Mouse (Mus musculus) frontal cortex, postnatal 10 days (tissue): ENCODE measurements at regions not wholly inside any gene's neighbourhood (a gene's known extent, or its start where the extent isn't known, plus 50 kb on each side); places are given as distances from the start of the nearest gene placed in this dataset.

Experiments
- DNase-seq, 2 experiments: peaks; one replicate each; pipeline ENCODE4 v3.0.0; 2022; ENCODE audit warnings: low spot score in 2 of 2, mixed read lengths in 1 of 2

DNA sequence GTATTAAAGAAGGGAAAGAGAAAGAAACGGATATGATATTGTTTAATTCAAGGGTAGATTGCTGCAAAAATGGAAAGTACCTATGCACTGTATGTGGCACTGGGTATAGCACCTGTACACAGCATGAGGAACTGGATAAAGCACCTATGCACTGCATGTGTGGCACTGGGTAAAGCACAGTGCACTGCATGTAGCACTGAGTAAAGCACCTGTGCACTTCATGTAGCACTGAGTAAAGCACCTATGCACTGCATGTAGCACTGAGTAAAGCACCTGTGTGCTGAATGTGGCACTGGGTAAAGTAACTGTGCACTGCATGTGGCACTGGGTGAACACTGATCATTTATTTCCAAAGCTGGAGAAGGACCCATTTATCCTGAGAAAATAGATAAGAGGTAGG, 280.2 kb upstream of the Fam49a start:
- DNase-seq = no peak

GRCm38 (mm10) chr12:11993513-11993912, 268.4 kb upstream of the Fam49a start:
- DNase-seq = no peak

DNA sequence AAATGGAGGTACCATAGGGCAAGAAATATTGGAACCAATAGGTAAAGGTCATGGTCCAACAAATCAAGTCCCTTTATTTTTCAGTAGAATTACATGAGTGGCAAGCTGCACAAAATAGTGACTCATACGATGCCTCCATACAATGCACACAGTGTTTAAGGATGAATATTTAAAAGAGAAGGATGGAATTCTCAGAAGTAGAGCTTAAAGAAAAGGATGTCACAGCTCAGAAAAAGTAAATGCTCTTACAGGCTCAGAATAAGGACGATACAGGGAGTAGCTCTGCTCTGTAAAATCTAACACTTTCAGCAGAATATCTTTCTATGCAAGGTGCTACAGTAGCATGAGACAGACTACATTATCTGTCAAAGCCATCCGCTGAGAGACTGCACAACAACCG, 262.7 kb upstream of the Fam49a start:
- DNase-seq = no peak

DNA sequence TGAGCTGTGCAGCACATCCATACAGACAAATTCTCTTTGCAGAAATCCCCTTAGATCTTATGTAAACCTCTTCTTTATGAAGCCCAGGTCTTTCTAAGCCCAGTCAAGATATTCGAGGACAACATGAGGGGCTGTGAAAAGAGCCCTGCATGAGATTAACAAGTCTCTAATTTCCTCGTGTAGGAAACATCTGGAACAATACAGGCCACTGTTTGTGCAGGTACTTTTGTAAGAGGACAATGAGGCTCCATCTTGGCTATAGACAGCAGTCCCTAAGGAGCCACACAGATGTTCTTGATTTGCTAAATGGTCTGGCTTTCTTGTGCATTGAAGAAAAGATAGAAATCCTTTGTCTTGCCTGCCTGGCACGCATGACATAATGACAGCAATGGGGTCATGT, 259.5 kb upstream of the Fam49a start:
- no peak for DNase-seq

GRCm38 (mm10) chr12:12010592-12010991, 251.3 kb upstream of the Fam49a start:
- no peak for DNase-seq

DNA sequence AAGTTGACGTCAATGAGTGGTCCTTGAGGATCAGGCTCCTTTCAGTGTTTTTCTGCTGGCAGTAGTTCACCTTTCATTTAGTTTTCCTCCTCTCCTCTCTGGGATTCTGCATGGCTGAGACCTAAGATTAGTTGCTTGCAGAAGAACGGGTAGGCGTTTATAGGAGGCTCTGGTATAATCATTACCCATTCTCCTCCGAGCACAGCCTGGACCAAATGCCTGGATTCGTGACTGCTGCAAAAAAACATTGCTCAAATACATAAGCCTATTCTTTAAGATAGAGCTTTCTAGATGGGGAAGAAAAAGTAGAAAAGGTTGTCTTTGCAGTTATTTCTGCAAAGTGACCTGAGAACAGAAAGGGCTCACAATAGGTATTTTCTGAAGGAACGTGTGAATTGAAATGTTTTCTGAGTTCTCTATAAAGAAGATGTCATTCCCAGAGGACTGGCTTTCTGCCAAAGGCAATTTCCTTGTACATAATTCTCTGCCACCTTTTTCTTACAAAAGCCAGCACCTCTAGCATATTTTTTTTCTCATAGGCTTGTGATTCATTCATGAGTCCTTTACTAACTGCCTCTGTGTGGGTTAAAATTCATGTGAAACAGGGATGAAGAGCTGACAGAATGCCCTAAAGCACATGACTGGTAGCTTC, 238.0 kb upstream of the Fam49a start:
- DNase-seq = no peak

GRCm38 (mm10) chr12:12030039-12030550, 231.8 kb upstream of the Fam49a start:
- no peak for DNase-seq

DNA sequence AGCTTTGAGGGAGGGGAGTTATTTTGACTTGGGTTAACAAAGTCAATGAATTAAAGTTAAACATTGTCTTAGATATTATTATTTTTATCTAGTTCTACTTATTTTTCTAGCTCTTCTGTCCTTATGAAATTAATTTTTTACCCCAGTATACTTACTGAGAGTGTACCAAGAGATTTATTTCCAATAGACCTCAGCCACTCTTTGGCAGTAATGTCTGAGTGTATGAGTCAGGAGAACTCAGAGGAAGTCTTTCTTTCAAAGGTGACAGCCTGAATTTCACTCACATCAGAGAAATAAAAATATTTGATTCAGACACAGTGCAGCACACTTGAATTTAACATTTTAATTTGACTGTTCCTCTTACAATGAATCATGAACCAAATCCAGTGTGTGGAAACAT, 227.4 kb upstream of the Fam49a start:
- no peak for DNase-seq

DNA sequence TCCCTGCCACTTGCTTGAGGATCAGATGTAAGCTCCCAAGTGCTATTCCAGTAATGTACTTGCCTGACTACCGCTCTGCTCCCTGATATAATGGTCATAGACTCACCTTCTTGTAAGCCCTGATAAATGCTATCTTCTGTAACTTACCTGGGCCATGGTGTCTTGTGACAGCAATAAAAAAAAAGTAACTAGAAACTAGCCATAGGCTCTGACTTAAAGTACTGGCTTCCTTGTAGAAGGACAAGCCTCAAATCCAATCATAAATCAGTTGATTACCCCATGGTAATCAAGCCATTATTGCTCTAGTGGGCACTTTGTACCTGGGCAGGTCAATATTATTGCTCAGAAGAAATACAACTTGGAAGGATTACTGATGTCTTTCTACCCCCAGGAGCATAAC, 222.7 kb upstream of the Fam49a start:
- DNase-seq = no peak

DNA sequence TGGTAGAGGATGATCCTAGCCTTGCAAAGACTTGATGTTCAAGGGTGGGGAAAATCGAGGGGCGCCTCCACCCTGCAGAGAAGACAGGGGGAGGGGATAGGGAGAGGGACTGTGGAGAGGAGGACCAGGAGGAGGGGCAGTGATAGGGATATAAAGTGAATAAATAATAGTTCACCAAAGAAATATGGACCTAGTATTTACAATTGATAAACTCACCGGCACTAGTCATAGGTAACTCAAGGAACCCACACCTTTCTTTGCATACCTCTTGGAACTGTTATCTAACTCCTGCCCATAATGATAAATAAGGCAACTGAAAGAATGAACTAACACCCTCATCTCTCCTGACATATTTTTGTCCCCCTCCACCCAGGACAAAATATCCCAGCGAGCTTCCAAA, 199.7 kb upstream of the Fam49a start:
- no peak for DNase-seq

- DNase-seq = peak in 1 of 2 experiments; percentile 10
Measured at GRCm38 (mm10) chr12:12063910-12064309, 198.0 kb upstream of the Fam49a start.

DNA sequence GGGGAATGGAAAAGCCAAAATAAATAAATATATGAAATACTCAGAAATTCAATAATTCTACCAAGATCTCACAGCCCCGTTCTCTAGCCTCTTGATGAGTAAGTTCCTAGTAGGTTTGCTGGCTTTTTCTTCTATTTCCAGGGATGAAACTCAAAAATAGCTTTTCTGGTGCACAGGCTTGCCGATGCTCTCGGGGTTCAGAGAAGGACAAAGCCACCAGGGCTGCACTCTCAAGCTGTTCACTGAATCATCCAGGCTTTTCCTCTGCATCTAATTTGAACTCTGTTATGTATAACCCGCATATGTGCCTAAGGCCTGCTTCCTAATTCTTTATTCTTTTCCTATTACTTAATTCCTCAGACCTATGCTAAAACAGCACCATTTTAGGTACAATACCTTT, 197.5 kb upstream of the Fam49a start:
- DNase-seq = no peak

DNA sequence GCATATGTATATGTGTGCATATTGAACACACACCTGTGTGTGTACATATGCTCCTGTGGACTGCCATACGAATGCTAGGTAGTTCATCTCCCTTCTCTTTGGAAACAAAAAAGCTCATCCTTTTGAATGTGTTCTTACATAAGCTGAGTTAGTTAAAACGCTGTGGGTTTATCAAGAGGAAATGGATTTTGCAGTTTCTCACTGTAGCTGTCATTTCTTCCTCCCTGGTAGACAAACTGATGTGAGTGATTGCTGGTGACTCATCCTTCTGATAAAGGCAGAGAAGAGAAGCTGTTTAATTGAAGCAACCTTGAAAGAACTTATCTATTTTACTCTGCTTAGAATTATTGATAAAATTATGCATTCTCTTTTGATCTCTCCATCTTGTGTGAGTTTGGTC, 173.6 kb upstream of the Fam49a start:
- no peak for DNase-seq
